Mouse (Mus musculus): ENCODE data around the gene Eras.

GRCm38 (mm10) chrX:7926266-7926665 is 2.1 kb downstream of the Eras start:
- TF ChIP-seq CTCF (IDR thresholded peaks at IDR 0.05; ENCODE audit: borderline replicate concordance, insufficient read depth, low read length) (no peak), POLR2A (IDR thresholded peaks at IDR 0.05; ENCODE audit: low read depth, low read length) (no peak)

Data from embryonic fibroblast, embryonic 13.5 days (primary cell).